Mouse (Mus musculus): Measurements from ENCODE around the gene Ctnnbip1.

GRCm38 (mm10) chr4:149609256-149610025, 91.4 kb downstream of the Ctnnbip1 start:
- no peak for TF ChIP-seq CTCF (IDR thresholded peaks at IDR 0.05; ENCODE audit: control insufficient read depth, insufficient read depth, insufficient replicate concordance, low read depth, low read length)
- TF ChIP-seq POLR2A (IDR thresholded peaks at IDR 0.05; ENCODE audit: control insufficient read depth, low read depth, low read length) = no peak
